Mouse (Mus musculus): ENCODE data around the gene Tbc1d22b. TPM values are rescaled to one million over a fixed set of nuclear protein-coding genes. Genes with fewer than 3 reads are reported as not detected.
"Not testable (repeated sequence)": the region's sequence is repeated elsewhere in the genome, so short reads cannot be mapped to it uniquely, and the experiment has no call there.

Gene Tbc1d22b
- total RNA-seq, 2 experiments from 2014 or later: 12.7 to 13.3 TPM

DNA sequence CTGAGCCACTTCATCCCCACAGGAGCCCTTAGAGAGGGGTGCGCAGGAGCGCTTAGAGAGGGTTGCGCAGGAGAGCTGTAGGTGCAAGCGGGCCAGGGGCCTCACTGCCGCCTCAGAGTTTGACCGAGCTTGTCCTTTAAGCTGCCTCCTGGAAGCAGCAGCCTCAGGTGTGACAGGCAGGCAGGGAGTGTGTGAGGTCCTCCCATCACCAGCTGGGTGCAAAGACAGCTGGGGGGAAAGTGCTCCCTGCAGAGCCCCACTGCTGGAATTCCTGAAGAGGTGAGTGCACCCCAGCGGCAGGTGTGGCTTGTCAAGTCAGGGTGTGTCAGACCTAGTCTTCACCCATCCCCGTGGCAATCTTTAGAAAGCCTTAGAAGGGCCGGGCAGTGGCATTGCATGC, 37.3 kb downstream of the Tbc1d22b start:
- no peak for DNase-seq (ENCODE audit: low spot score)
- intact Hi-C loops (cut with DNase I): no loop called here

DNA sequence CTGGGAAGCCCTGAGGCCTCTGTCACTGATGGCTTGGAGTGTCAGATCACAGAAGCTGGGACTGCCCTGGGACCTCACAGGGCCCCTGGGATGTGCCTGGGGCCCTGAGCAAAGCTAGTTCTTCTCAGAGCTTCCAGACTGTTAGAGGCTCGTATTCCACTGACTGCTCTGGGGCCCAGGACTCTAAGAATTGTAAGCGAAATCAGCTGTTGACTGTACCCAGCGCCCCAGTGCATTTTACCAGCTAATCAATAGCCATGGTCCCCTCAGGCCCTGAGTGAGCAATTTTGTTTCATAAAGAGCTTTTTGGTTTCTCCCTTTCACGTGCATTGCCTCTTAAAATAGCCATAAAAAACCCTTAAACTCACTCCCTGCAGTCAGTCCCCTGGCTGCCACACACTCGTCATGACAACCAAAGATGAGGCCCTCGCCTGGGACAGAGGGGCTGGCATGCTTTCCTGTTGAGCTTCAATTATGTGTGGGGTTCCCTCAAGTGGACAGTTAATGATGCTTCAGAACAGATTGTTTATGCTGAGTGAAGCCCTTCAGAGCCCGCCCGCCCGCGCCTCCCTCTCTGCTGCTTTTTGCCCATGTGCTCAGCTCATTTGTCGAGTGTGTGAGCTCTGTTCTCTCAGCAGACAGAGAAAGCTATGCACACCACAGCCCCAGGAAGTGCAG, 39.8 kb downstream of the Tbc1d22b start:
- intact Hi-C loops (cut with DNase I): no loop called here

DNA sequence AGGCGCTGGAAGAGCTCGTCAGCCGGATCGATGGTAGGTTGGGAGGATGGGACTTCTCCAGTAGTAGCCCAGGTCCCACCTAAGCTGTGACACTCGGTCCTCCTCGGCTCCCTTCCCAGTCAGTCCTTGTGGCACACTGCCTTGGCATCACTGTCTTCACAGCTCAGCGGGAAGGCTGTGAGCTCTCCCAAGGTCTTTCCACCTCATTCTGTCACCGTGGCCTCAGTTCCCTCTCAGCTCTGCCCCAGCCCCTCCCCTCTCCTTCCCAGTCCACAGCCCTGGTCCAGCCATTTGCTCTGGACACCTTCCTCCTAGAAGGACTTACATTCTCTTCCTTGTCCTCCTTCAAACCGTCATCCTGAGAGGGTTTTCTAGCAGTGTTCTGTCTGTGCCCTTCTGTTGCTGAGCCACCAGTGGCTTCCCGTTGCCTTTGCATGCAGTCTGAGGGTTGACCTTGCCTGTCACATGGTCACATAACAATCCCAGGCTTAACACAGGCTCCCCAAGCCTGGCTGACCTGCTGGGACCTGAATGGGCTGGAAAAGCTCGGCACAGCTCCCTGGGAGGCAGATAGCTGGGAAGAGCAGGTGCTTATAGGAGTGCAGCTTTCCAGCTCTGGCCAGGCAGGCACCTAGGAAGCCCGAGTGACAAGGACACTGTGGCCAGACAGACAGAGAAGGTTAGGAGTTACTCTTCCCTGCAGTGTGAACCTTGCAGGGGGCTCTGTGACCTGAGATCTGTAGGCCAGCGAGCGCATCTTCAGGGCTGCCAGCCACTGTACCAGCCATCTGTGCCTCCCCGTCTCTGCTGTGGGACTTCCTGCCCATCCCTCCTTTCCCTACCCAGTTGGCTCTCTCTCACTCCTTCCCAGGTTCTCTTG, 46.5 kb downstream of the Tbc1d22b start:
- intact Hi-C loops (cut with DNase I): no loop called here
- no peak for DNase-seq (ENCODE audit: low spot score)

More for the DNA sequence above, 39.8 kb downstream of the Tbc1d22b start:
- DNase-seq (ENCODE audit: low spot score): no peak

DNA sequence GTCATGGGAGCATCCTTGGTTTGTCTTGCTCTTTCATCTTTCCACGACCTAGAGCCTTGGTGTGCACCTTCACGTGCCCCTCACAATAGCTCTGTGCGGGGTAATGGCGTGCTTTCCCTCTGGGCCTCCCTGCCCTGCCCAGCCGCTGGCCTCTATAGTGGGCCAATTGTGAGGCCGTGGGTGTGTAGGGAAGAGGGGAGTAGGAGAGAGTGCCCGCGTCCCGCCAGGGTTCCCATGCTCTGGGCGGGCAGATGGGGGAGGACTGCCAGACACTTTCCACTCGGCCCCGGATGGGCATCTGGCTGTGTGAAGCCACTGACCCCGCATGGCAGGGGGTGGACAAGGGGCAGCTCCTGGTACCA, 47.2 kb downstream of the Tbc1d22b start:
- DNase-seq (ENCODE audit: low spot score): no peak
- intact Hi-C loops (cut with DNase I): no loop called here

DNA sequence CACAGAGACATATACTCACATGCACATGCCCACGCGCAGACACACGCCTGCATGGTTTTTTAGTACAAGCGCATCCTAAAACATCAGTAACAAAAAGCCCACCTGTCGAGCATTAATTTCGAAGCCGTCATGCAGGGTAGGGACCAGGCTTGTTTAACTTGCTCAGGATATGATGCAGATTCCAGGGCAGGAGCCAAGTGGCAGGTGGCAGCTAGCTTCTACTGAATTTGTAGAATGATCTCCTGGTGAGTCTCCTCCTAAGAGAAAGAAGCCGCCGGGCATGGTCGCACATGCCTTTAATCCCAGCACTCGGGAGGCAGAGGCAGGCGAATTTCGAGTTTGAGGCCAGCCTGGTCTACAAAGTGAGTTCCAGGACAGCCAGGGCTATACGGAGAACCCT, 49.5 kb downstream of the Tbc1d22b start:
- DNase-seq (ENCODE audit: low spot score): no peak

DNA sequence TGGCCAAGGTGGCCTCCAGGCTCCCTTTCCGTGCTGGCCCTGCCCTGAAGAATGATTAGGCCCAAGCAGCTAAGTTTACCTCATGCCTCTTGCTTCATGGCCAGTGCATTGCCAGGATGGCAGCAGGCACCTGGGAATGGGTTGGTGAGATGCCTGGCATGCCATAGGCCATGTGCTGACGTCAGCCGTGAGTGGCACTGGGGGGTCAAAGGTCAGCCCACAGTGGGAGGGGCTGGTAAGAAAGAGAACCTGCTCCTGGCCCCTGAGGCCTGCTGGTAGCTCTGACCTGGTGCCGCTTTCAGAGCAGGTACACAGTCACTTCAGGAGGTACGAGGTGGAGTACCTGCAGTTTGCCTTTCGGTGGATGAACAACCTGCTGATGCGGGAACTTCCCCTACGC, 50.0 kb downstream of the Tbc1d22b start:
- no peak for DNase-seq (ENCODE audit: low spot score)
- intact Hi-C loops (cut with DNase I): no loop called here

More for the DNA sequence above, 49.5 kb downstream of the Tbc1d22b start:
- intact Hi-C loops (cut with DNase I): no loop called here

DNA sequence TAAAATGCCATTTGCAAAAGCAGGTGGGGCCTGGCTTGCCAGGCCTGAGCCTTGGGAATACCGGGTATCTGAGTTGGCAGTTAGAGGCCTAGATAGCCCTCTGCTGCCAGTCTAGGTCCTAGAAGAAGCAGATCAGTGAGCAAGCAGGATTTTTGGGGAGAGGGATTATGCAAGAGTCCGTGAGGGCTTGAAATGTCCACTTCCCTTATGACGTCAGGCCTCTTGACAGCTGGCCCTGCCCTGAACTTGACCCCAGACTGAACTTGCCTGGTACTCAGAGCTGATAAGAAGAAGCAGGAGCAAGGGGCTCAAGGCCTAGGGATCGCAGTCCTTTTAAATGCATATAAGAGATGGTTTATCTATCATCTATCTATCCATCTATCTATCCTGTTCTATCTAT, 51.8 kb downstream of the Tbc1d22b start:
- intact Hi-C loops (cut with DNase I): loop anchor here (5.0 kb wide), 1 partner anchor 171 kb away; no protein-coding TSS in a partner anchor

DNA sequence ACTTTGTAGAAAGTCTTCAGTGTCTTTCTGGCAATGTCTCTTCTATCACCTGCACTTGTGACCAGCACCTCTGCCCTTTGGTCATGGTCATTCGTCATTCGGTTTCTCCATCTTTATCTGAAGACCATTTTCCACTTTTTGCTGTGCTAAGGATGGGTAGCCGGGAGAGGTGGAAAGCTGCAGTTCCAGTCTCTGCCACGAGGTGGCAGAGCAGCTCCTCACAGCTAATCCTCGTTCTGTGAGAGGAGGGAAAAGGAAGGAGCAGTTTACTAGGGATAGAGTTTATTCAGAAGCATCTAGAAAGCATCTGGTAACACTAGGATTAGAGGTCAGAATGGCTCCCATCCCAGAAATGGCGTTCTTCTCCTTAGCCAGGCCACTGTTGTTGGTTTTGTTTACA, 53.7 kb downstream of the Tbc1d22b start:
- intact Hi-C loops (cut with DNase I): loop anchor here (1.0 to 5.0 kb wide), 2 partner anchors 169 to 279 kb away; no protein-coding TSS in a partner anchor
- peak; percentile 26 for DNase-seq (ENCODE audit: low spot score)

More for the DNA sequence above, 51.8 kb downstream of the Tbc1d22b start:
- DNase-seq (ENCODE audit: low spot score): no peak

DNA sequence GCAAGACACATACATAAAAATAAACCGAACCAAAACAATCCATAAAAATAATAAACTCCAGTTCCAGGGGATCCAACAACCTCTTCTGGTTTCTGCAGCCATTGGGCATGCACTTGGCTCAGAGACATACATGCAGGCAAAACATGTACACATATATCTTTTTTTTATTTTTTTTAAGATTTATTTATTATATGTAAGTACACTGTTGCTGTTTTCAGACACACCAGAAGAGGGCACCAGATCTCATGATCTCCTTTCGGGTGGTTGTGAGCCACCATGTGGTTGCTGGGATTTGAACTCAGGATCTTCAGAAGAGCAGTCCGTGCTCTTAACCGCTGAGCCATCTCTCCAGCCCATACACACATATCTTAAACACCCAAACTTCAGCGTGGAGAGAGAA, 63.9 kb downstream of the Tbc1d22b start:
- intact Hi-C loops (cut with DNase I); DNase-seq (ENCODE audit: low spot score): not testable (repeated sequence)

DNA sequence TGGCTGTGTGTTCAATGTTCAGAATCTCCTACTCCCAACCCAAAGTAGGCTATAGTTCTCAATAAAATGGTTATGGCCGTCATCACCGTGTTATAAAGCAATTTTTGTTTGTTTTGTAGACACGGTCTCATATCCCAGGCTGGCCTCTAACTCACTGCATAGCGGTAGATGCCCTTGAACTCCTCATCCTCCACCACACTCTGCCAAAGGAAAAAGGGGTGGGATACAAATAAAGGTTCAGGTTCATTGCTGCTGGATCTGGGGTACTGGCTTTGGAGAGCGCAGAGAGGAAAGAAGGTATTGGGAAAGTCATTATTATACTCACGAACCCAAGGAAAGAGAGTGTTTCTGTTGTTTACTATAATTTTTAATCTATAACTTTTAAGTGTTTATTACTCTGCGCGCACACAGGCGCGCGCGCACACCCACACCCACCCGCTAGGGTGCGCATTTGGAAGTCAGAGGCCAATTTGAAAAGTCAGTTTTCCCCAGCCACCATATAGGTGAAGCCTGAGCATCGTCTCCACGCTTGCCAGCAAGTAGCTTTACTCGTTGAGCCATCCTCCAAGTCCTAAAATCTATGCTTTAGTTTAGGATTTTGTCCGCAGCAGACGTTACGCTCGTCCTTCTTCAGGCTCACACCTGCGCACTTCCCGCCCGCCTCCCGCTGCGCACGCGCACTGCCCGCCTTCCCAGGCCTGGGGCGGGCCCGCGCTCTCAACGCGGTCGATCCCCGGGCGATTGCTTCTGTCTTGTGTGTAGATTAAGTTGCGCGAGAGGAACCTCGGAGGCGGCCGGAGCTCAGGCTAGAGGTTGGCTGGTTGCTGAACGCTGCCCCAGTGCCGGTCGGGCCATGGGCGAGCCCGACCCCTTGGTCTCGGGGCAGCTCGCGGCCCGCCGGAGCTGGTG, 64.8 kb downstream of the Tbc1d22b start, which contains the start of the genes Rnf8 and Gm28043:
Rnf8 (plus strand) TSS at position 676 of the 909 bp plus-strand sequence.
Gm28043 (plus strand) TSS at position 762 of the 909 bp plus-strand sequence.
- DNase-seq (ENCODE audit: low spot score): peak; percentile 85
- intact Hi-C loops (cut with DNase I): loop anchor here (2.0 kb wide), 1 partner anchor 46 kb away; the partner anchor contains the start of gene Cmtr1

DNA sequence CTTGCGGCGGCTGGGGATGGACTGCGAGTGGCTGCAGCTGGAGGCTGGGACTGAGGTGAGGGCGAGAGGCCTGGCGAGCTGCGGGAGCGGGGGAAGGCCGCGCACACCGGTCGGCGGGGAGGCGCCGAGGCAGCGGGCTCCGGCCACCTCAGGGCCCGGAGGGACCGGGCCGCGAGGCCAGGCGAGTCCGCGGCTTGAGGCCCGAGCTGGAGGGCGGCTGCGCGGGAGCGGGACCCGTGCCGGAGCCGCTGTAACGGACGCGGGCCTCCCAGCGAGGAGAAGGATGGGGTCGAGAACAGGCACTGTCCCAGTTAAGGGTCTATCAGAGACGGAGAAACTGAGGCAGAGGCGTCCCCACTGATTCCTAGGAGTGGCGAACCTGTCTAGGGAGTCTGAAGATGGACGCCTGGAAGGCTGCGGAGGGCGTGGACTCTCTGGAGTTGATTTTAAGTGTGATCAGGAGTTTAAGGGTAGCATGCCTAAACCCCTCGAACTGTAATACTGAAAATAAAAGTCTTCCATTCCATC, 65.5 kb downstream of the Tbc1d22b start:
- intact Hi-C loops (cut with DNase I): loop anchor here (2.0 kb wide), 1 partner anchor 46 kb away; the partner anchor contains the start of gene Cmtr1

DNA sequence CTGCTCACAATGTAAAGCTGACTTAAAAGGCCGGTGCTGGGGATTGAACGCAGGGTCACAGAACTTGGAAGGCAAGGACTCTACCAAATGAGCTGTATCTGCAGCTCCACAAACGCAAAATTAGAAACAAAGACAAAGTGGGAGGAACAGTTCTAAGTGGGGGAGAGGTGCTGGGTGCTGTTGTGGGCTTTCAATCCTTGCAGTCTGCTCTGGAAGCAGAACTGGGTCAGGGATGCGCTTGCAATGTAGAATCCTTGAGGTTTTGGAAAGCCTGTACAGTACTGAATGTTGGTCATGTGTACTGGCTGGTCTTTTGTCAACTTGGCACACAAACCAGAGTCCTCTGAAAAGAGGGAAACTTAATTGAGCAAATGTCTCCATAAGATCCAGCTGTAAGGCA, 66.0 kb downstream of the Tbc1d22b start:
- intact Hi-C loops (cut with DNase I): loop anchor here (2.0 kb wide), 1 partner anchor 45 kb away; the partner anchor contains the start of gene Cmtr1

More for the DNA sequence above, 65.5 kb downstream of the Tbc1d22b start:
- no peak for DNase-seq (ENCODE audit: low spot score)

DNA sequence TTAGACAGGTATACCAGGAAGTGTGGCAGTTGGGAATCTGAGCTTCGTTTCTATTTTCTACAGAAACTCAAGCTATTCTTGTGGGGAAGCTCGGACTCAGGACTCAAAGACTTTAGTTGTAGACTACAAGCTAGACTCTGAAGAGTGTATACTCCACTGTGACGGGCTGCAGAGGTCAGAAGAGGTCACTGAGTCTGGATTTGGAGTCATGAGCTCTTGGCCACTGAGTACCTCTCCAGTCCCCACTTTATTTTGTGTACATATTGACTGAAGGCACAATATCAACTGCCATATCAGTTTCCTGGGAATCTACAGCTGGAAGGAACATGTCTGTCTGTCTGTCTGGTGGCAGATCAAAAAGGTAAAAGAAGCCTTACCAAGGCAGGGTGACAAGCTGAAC, 69.6 kb downstream of the Tbc1d22b start:
- no peak for DNase-seq (ENCODE audit: low spot score)
- intact Hi-C loops (cut with DNase I): no loop called here

More for the DNA sequence above, 66.0 kb downstream of the Tbc1d22b start:
- no peak for DNase-seq (ENCODE audit: low spot score)

DNA sequence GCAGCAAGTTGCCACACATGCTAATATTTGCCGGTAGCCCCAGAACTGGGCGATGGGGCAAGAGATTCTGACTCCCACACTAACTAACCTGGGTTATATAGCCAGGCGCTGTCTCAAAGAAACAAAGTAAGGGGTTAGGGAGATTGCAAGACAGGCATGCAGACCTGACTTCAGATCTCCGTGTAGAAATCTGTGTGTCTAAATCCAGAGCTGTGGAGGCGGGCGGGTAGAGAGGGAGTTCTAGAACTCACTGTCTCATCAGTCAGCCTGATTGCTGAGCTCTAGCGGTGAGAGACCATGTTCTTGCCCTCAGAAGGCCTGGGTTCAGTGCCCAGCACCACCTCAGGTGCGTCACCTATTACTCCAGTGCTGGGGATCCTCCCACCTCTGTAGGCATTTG, 73.9 kb downstream of the Tbc1d22b start:
- DNase-seq (ENCODE audit: low spot score): no peak
- intact Hi-C loops (cut with DNase I): no loop called here

DNA sequence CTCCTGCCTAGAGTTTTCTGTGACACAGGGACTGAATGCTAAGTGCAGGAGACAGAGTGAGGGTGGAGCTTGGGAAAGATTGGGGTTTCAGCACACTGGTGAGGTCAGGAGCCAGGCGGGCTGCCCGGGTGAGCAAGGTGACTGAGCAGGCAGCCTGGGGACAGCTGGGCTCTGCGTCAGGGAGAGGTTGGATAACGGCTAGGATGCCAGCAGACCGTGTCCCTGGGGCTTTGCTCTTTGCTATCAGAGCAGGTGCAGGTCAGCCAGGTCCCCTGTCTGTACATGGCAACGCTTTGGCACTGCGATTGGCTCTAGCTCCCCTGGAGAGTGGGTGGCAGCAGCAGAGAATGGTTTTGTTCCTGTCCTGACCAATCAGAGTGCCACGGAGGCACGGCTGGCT, 77.7 kb downstream of the Tbc1d22b start:
- DNase-seq (ENCODE audit: low spot score): no peak
- intact Hi-C loops (cut with DNase I): no loop called here

DNA sequence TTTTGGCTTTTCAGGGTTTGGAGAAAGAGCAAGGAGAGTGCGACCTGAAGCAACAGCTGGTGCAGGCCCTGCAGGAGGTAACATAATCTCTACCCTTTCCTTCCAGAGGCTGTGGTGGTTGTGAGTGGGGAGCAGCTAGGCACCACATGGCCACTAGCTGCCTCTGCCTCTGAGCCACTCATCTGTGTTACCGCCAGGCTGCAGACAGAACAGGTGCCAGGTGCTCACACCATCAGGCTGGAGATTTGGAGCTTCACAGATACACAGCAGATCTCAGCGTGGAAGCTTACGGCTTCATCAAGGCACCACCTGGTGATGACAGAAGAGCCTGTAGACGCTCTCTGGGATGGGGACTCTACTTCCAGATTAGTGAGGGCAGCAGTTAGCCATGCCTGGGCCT, 79.4 kb downstream of the Tbc1d22b start:
- intact Hi-C loops (cut with DNase I): no loop called here
- no peak for DNase-seq (ENCODE audit: low spot score)

DNA sequence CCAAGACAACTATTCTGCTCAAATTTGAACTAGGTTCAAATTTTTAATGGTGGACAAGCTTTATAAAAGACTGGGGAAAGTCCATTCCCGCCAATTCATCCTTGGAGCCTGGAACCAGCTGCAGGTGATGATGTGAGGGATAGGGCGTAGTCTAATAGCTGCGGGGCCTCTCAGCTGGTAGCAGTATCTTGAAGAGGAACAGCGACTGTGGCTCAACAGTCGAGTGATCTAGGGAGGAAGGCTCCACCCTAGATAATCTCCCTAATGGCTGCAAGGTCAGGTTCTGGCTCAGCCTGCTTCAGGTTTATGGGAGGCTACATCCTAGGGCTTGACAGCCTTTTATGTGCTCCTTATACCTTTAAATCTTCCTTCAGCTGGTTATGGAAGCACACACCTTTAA, 80.0 kb downstream of the Tbc1d22b start:
- intact Hi-C loops (cut with DNase I): no loop called here
- DNase-seq (ENCODE audit: low spot score): no peak

DNA sequence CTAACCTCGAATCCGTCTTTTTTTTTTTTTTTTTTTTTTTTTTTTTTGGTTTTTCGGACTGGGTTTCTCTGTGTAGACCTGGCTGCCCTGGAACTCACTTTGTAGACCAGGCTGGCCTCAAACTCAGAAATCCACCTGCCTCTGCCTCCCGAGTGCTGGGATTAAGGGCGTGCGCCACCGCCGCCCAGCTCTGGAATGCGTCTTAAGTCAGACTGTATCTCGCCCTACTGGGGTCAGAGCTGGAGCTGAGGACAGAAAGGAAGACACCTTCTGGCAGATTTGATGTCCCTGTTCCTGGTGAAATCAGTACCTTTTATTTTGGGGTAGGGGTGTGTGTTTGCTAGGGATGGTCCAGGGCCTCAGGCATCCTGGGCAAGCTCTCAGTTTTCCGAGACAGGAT, 82.7 kb downstream of the Tbc1d22b start:
- no peak for DNase-seq (ENCODE audit: low spot score)
- intact Hi-C loops (cut with DNase I): no loop called here

DNA sequence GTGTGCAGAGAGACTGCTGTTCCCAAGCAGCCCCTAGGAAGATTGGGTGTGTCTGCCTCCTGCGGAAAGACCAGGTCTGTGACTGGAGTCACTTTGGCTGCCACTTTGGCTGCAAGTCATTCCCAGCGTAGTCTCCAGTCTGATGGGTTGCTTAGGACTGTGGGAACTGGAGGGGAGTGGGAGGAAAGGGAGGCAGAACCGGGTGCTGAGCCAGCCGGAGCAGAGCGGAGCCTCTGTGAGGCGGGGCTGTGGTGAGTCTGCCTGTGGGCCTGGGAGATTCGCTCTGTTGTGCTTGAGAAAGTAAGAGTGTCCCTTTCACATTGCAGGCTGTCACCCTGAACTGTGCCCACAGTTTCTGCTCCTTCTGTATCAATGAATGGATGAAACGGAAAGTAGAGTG, 85.9 kb downstream of the Tbc1d22b start:
- intact Hi-C loops (cut with DNase I): no loop called here
- DNase-seq (ENCODE audit: low spot score): no peak
